7 mouse cellular contexts compared by ENCODE assay signal in genomic region chr11:115473626-115474275, GRCm38 (mm10). TPM values are rescaled to one million over a fixed set of nuclear protein-coding genes. Genes with fewer than 3 reads are reported as not detected.
DNase-seq lines count a peak whose midpoint lies in the region; ATAC-seq lines count a peak whose summit lies in the region.

No protein-coding gene starts in this region.

- intact Hi-C loops in left cerebral cortex, postnatal 10 days (cut with DNase I) = loop anchor here (2.0 kb wide), 2 partner anchors 53 to 115 kb away; partner anchors contain the start of gene Kctd2

- peak; percentile 21 for ATAC-seq in inflammation-experienced regulatory T-cells, adult 6 months
- peak; percentile 62 for ATAC-seq in megakaryocyte-erythroid progenitor cell, adult 5-6 weeks (replicated peaks; ENCODE audit: low FRiP score, low TSS enrichment, poor library complexity, severe bottlenecking)

- DNase-seq in adrenal gland, adult (ENCODE audit: inconsistent age in 2 of 2, low spot score in 1 of 2) = peak; percentile 92 to 98
- DNase-seq in embryo, embryonic 10 days (ENCODE audit: low spot score) = peak; percentile 98
- DNase-seq in gastrocnemius, postnatal 10 days = peak; percentile 92
- DNase-seq in left cerebral cortex, postnatal 10 days (ENCODE audit: extremely low spot score in 1 of 2, low spot score in 2 of 2) = peak; percentile 92 to 95
- peak; percentile 91 for DNase-seq in skeletal muscle tissue, adult 2 months (ENCODE audit: low read depth, low spot score)

RNA-seq across cellular contexts. Expression of gene Armc7, which starts 1.7 kb away (rescaled TPM):
- total RNA-seq in gastrocnemius, postnatal 10 days (2021) = 1 to 10 TPM; 1.2 to 2.4 TPM
- 10 to 100 TPM; 68.2 to 95.6 (median 70.3) TPM for polyA plus RNA-seq in inflammation-experienced regulatory T-cells, adult 6 months (2017; shearing (Covaris generic))
- 1 to 10 TPM; 9.0 to 9.2 TPM for total RNA-seq in left cerebral cortex, postnatal 10 days (2021)
- 4.2 and 10.1 TPM in 2 replicates for total RNA-seq in megakaryocyte-erythroid progenitor cell, adult 5-6 weeks (2014; fragmentation: Nextera tagmentation)
- 8.3 and 8.7 TPM in 2 replicates for total RNA-seq in megakaryocyte-erythroid progenitor cell, adult 5-6 weeks (2017)

RNA-seq across cellular contexts. Expression of gene Slc16a5, which starts 11.5 kb away (rescaled TPM):
- not detected for total RNA-seq in gastrocnemius, postnatal 10 days (2021)
- 1 to 10 TPM; 1.1 to 3.5 (median 2.8) TPM for polyA plus RNA-seq in inflammation-experienced regulatory T-cells, adult 6 months (2017; shearing (Covaris generic))
- total RNA-seq in left cerebral cortex, postnatal 10 days (2021) = not detected
- total RNA-seq in megakaryocyte-erythroid progenitor cell, adult 5-6 weeks (2014; fragmentation: Nextera tagmentation) = not detected in 2 replicates
- total RNA-seq in megakaryocyte-erythroid progenitor cell, adult 5-6 weeks (2017) = not detected in 2 replicates

RNA-seq across cellular contexts. Expression of gene Nt5c, which starts 17.9 kb away (rescaled TPM):
- 10 to 100 TPM; 17.3 to 19.0 TPM for total RNA-seq in gastrocnemius, postnatal 10 days (2021)
- 100 to 1,000 TPM; 242 to 269 (median 245) TPM for polyA plus RNA-seq in inflammation-experienced regulatory T-cells, adult 6 months (2017; shearing (Covaris generic))
- 10 to 100 TPM; 78.6 to 80.8 TPM for total RNA-seq in left cerebral cortex, postnatal 10 days (2021)
- total RNA-seq in megakaryocyte-erythroid progenitor cell, adult 5-6 weeks (2014; fragmentation: Nextera tagmentation) = 81.6 and 117 TPM in 2 replicates
- 79.8 and 101 TPM in 2 replicates for total RNA-seq in megakaryocyte-erythroid progenitor cell, adult 5-6 weeks (2017)

RNA-seq across cellular contexts. Expression of gene Trim80, which starts 33.4 kb away (rescaled TPM):
- total RNA-seq in gastrocnemius, postnatal 10 days (2021) = not detected
- polyA plus RNA-seq in inflammation-experienced regulatory T-cells, adult 6 months (2017; shearing (Covaris generic)) = not detected
- total RNA-seq in left cerebral cortex, postnatal 10 days (2021) = under 1 TPM in 1 of 2 experiments, not detected in 1; 0.24 TPM
- not detected in 2 replicates for total RNA-seq in megakaryocyte-erythroid progenitor cell, adult 5-6 weeks (2014; fragmentation: Nextera tagmentation)
- not detected in 2 replicates for total RNA-seq in megakaryocyte-erythroid progenitor cell, adult 5-6 weeks (2017)

RNA-seq across cellular contexts. Expression of gene Jpt1, which starts 40.4 kb away (rescaled TPM):
- 100 to 1,000 TPM; 132 to 134 TPM for total RNA-seq in gastrocnemius, postnatal 10 days (2021)
- 100 to 1,000 TPM; 619 to 638 (median 633) TPM for polyA plus RNA-seq in inflammation-experienced regulatory T-cells, adult 6 months (2017; shearing (Covaris generic))
- total RNA-seq in left cerebral cortex, postnatal 10 days (2021) = 100 to 1,000 TPM; 312 to 341 TPM
- 167 and 191 TPM in 2 replicates for total RNA-seq in megakaryocyte-erythroid progenitor cell, adult 5-6 weeks (2014; fragmentation: Nextera tagmentation)
- total RNA-seq in megakaryocyte-erythroid progenitor cell, adult 5-6 weeks (2017) = 122 and 142 TPM in 2 replicates

Comparison
In these comparisons a context has a peak if more than half of its experiments do, and no peak if none do; other contexts are left out.
1. Peak in every context shown above with its lines: DNase-seq and ATAC-seq.